Mouse (Mus musculus) layer of hippocampus, adult 2 months (tissue): Measurements from ENCODE around the gene Rasl10b. TPM values are rescaled to one million over a fixed set of nuclear protein-coding genes. Genes with fewer than 3 reads are reported as not detected.

Source experiments
- DNase-seq, 2 experiments: peaks; one replicate each; pipeline ENCODE4 v3.0.0; 2022; ENCODE audit warnings: low spot score in 2 of 2
- H3K27ac ChIP-seq: fragments of 200-600 bp; 2 replicates; pipeline ENCODE4 v1.8.1; 2022
- H3K4me3 ChIP-seq: fragments of 200-600 bp; 2 replicates; pipeline ENCODE4 v1.8.1; 2022; ENCODE audit warnings: mild to moderate bottlenecking
- CTCF ChIP-seq: fragments of 200-600 bp; conservative IDR thresholded peaks from 2 replicates; pipeline ENCODE4 v1.8.1; 2022; ENCODE audit warnings: antibody characterized with exemption, mild to moderate bottlenecking, moderate library complexity
- total RNA-seq, 2 experiments: library from RNA; stranded (reverse); gene quantifications; 2 replicates each; pipeline ENCODE4 v1.2.3; 2021

The Rasl10b gene
- total RNA-seq, 2 experiments from 2014 or later: 229 to 234 TPM

DNA sequence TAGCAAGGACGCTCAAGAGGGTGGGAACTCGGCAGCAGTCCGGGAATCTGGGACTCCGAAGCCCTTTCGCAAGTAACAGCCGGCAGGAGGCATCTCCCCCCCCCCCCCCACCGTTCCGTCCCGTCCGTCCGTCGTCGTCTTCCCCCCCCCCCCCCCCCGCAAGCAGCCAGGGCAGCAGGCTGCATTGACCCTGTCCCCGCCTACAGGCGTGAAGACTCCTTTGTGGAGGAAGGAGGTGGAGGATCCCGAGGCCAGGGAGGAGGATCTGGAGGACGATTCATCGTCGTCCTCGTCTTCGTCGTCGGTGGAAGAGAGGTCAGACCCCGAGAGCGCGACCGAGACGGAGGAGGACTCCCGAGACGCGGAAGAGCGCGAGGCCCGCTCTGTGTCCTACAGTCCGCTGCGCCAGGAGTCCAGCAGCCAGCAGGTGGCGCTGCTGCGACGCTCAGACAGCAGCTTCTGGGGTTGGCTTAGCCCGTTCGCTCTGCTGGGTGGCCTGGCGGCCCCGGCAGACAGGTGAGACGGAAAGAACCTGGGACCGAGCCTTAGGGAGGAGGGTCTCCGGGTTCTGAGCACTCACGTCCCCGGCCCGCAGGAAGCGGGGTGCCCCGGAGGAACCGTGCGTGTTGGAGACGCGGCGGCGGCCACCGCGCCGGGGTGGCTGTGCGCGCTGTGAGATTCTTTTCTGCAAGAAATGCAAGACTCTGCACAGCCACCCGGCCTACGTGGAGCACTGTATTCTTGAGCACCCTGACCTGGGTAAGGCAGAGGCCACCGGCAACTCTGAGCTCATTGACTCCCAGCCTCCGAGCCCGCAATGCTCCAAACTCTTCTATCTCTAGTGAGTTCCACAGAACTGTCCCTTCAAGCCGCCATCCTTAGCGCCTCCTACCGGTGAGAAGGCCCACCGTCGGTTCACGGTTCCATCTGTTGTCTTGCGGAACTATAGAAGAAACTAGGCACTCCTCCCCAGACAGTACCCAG, 31.4 kb downstream of the Rasl10b start:
- peak overlapping the region; percentile 65 for H3K4me3 ChIP-seq
- DNase-seq: peak; percentile 71 to 82
- H3K27ac ChIP-seq: peak overlapping the region; percentile 76
- peak; percentile 77 for TF ChIP-seq CTCF

DNA sequence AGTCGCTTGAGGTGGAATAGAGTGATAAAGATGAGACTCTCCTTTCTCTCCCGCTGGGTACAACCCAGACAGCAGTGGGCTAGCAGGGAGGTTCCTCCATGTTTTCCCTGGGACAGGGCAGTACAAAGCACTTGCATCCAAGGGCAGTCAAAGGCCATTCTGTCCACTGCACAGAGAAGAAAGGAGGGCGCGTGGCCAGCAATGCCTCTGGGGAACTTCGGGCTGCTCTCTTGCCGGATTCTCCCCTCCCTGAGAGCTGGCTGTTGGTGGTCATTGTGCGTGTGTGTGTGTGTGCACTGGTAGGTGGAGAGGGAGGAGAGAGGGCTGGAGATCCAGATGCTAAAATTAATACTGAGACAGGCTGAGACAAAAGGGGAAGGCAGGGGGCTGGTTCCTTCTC, 32.3 kb downstream of the Rasl10b start:
- H3K4me3 ChIP-seq: peak overlapping the region; percentile 65; the same call in 1 of the 2 replicates
- no peak for DNase-seq
- peak overlapping the region; percentile 76 for H3K27ac ChIP-seq
- no peak for TF ChIP-seq CTCF

DNA sequence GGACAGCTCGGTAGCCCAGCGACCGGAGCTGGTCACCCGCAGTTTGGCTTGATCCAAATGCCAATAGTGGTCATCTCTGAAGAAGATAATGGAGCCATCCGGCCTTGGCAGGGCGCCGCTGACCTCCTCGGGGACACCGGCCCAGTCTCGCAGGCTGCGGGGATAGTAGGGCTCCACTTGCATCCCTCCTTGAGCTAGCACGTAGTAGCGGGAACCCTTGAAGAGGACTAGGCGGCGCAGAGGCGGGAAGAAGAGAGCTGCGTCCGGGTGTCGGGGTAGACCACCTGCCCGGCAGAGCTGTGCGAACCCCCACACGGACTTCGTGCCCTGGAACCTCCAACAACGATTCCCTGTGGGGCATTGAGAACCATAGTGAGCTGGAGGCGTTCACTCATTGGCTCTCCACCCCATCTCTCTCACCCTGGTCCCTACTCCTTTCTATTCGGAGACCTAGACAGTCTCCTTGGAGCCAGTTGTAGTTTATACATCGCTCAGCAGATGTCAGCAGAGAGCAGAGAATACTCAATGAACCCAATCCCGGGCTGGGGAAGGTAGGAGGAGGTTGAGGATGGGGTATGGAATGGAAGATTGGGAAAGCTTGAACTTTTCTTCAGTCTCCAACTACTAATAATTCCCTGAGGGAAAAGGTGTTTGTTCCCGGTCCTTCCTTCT, 33.8 kb downstream of the Rasl10b start:
- H3K4me3 ChIP-seq: peak overlapping the region; percentile 22; the same call in 1 of the 2 replicates
- TF ChIP-seq CTCF: peak; percentile 97
- H3K27ac ChIP-seq: no peak overlapping the region
- peak; percentile 75 to 82 for DNase-seq

DNA sequence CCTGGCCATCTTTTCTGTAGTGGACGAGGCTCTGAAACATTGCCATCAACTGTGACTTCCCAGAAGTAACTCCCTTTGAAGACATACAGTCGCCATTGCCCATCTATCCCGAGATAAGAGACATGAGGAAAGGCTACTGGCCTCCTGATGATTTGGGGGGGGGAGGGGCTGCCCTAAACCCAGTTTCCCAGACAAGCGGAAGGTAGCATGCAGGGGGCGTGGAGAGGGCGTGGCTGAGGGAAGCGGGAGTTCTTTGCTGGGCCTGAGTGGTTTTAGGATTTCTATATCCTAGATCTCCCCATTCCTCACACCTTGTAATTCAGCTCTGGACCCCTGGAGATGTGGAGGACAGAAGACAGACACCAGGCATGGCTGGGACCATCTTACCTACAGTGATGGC, 34.9 kb downstream of the Rasl10b start:
- no peak for DNase-seq
- no peak overlapping the region for H3K27ac ChIP-seq
- no peak overlapping the region for H3K4me3 ChIP-seq
- TF ChIP-seq CTCF: no peak

DNA sequence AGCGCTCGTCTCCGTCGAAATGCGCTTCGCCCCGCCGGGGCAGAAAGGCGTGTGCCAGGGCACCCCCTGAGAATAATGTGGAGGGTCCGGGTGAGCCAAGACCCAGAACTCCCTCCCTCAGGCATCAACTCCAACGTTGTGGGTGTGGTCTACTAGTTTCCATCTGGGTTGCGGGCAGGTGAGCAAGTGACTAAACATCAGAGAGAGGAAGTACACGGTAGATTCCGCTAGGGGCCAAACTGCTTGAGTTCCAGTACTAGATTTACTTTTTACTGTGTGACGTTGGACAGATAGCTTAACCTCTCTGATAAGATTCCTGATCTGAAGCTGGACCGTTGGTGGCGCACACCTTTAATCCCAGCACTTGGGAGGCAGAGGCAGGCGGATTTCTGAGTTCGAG, 36.1 kb downstream of the Rasl10b start:
- Histone ChIP-seq H3K4me3 (peak overlapping the region; percentile 29), H3K27ac (no peak overlapping the region)
- DNase-seq: no peak
- TF ChIP-seq CTCF: peak; percentile 27

DNA sequence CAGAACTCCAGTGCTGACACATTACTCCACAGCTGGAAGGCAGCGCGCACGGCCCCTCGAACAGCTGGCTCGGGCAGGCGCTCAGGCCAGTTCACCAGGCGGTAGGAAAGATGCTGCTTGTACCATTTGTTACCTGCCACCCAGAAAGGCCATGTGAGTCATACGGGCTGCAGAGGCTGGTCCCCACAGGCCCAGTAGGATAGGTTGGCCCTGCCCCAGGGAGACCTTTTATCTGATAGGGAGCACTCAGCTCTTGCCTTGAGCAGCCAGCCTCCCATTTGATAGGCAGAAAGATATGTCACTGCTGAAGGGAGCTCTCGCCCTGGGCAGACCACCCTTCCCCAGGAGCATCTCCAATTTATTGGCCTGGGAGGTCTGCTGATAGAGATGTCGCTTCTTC, 38.7 kb downstream of the Rasl10b start:
- DNase-seq: no peak
- no peak for TF ChIP-seq CTCF
- H3K4me3 ChIP-seq: no peak overlapping the region
- no peak overlapping the region for H3K27ac ChIP-seq

DNA sequence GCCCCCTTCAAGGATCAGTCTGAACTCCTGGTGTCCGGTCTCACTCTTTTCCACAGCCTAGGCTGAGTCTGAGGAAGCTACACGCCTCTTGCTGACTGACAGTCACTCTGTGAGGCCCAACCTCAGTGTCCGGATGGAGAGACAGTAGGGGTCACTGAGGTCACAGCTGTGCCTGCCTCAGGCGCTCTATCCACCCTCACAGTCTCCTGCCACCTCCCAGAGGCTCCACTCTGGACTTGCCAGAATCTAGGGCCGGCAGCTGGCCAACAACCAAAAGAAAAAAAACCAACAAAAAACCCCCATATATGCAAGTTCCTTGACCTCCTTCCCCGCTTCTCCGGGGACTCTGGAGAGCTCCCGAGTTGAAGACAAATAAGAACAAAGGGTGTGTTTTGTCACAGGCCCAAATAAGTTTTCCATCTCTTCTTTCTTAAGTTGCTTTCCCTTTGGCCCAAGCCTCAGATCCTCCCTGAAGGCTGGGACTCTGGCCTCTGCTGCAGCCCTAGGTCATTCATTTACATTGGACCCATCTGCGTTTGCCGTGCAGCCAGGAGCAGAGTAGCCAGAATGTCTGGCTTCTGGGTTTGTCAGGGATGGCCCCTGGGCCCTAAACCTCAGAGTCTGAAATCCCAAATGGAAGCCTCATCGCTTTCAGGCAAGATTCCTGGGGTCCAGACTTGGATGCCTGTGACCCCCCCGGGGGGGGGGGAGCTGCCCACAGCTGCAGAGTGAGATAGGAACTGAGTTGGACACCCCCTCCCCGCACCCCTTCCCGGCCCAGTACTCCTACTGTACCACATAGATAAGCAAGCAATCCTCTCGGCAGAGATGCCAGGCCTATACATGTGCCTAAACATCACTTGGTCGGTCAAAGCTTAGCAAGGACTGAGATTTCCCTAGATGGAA, 39.3 kb downstream of the Rasl10b start:
- Histone ChIP-seq H3K4me3 (no peak overlapping the region), H3K27ac (no peak overlapping the region)
- TF ChIP-seq CTCF: no peak
- no peak for DNase-seq

DNA sequence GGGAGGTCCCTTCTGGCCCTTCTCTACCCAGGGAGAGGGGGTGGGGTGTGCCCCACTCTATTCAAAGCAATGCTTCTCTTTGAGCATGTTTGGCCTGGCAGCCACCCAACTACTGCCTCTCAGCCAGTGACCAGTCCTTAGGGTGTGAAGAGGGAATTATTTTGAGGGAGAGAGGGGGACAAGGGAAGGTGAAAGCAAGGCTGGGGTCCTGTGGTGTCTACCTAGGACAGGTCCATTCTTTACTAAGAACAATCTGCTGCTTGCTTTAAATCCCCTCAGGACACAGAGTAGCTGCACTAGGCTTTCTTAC, 39.9 kb downstream of the Rasl10b start:
- TF ChIP-seq CTCF: no peak

DNA sequence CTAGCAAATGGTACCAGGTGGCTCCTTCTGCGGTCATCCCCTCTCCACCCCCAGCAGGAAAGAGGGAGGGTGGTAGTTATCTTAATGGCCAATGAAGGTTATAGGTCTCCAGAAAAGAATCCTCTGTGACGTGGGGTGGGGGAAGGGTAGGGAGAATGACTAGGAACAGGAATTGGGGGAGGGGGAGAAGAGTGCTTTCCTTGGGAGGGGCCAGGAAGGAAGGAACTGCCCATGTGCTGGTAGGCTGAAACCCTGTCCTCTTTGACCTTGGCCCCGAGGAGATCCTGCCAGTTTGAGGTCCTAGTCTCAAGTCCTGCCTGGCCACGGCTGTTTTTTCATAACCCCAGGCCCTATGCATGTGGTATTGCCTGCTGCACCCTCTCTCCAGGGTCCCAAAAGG, 40.4 kb downstream of the Rasl10b start:
- H3K4me3 ChIP-seq: no peak overlapping the region
- DNase-seq: no peak
- no peak for TF ChIP-seq CTCF
- H3K27ac ChIP-seq: no peak overlapping the region

More for the DNA sequence above, 39.9 kb downstream of the Rasl10b start:
- no peak overlapping the region for H3K27ac ChIP-seq
- H3K4me3 ChIP-seq: no peak overlapping the region
- no peak for DNase-seq

DNA sequence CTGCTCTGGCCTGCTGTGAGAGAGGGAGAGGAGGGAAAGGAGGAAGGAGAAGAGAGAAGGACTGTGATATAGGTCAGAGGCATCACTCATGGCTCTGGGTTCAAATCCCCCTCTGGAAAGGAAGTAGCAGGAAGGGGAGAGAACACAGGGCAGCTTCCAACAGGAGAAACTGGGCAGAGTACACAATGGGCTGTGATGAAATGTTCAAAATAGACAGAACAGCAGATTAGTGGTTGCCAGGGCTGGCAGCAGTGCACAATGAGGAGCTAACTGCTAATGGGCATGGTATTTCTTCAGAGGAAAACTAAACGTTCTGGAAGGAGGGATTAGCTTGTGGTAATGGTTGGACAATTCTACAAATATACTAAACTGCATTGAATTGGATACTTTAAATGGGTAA, 41.6 kb downstream of the Rasl10b start:
- H3K4me3 ChIP-seq: no peak overlapping the region
- DNase-seq: no peak
- no peak overlapping the region for H3K27ac ChIP-seq
- TF ChIP-seq CTCF: no peak

DNA sequence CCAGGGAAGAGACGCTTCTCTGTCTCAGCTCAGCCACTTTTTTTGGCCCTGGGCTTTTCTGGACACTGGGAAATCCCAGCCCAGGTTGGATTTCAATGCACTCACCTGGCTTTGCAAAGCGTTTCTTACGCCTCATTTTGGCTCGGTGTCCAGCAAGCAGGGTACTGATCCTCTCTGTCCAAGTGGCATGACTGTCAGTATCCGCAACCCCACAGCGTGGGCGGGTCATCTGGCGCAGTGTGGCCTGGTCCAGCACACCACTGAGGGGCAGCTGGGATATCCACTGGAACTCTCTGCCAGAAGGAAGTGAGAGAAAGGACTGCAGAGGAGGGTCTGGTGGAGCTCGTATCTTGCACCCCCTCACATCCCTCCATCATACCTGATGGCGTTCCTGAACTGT, 42.3 kb downstream of the Rasl10b start:
- no peak for DNase-seq
- H3K27ac ChIP-seq: no peak overlapping the region
- H3K4me3 ChIP-seq: no peak overlapping the region
- no peak for TF ChIP-seq CTCF

DNA sequence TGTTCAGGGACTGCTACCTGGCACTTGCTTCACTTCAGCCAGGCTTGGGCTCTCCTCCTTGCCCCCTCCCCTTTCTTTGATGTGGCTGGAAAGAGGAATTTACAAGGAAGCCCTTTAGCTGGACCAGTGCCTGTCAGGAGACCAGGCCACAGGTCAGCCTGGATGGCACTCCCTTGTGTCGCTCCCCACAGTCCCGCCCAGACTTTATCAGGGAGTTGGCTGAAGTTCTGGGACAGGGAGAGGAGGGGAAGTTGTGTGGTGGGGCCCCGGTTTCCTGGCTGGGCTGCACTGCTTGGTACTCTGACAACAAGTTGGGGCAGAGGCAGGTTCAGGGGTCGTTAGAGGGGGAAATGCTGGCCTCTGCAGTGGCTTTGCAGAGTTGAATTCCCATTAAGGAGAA, 45.6 kb downstream of the Rasl10b start:
- Histone ChIP-seq H3K4me3 (no peak overlapping the region), H3K27ac (no peak overlapping the region)
- no peak for TF ChIP-seq CTCF
- DNase-seq: no peak

DNA sequence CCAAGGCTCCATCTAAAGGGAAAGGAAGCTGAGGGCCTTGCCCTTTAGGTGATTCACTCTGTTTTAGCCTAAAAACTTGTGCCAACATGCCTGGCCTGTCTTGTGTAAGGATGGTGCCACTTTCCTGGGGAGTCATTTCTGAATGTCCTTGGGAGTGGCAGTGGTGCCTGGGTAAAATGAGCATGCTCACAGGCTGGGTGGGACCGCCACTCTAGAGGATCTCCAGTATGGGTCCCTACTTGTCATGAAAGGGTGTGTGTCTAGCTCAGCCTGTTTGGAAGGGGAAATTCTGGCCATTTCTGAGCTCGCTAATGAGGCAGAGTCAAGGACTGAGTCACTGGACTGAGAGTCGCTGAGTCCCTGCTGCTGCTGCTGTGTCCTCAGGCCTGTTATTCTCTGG, 46.7 kb downstream of the Rasl10b start:
- no peak for TF ChIP-seq CTCF
- no peak overlapping the region for H3K27ac ChIP-seq
- no peak for DNase-seq

More for the DNA sequence above, 46.7 kb downstream of the Rasl10b start:
- no peak overlapping the region for H3K4me3 ChIP-seq
